Mouse (Mus musculus) frontal cortex, postnatal 25 days (tissue): ENCODE results near the gene Ipcef1.
"Not testable (repeated sequence)": the region's sequence is repeated elsewhere in the genome, so short reads cannot be mapped to it uniquely, and the experiment has no call there.

ENCODE experiments used
- DNase-seq, 2 experiments: peaks; one replicate each; pipeline ENCODE4 v3.0.0; 2022; ENCODE audit warnings: low spot score in 2 of 2

The Ipcef1 gene

DNA sequence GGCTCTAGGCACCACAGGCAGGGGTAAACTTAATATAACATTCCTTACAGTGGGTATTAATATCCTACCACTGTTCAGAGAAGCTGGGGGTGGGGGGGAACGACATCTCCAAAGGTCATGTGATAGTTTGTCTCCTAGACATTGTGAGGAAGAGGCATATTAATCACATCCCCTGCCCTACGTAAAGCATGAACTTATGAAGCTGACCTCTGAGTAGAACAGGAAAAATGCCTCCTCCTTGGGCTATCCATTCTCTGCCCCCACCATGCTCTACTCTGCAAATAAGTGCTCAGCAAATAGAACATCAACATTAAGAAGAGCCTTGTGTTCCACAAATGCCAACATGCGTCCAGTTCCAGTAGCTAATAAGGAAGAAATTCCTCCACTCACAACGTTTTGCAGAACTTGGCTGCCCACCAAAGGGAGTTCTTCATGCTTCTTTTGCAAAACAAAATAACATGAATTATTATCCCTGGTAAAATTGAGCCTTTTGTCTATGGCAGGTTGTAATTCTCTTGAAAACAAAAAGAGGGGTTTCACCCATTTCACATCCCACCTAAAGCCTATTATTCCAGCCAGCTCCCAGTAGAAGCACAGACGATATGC is 162.5 kb downstream of the Ipcef1 start:
- DNase-seq = no peak

DNA sequence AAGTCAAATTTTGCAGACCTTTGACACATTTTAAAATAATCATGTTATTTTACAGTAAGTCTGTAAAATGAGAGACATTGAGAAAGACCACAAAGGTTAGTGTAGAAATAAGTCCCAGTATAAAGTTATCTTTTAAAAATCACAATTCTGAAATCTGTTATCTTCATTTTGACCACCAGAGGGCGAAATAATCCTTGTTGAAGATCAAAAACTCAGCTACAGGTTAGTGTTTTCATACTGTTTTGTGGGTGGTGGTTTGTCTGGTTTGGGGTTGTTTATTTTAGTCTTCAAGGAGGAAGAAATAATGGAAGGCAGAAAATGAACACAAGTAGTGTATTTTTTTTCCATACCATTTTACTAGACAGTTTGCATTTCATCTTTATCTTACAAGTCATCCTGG is 166.8 kb downstream of the Ipcef1 start:
- no peak for DNase-seq

DNA sequence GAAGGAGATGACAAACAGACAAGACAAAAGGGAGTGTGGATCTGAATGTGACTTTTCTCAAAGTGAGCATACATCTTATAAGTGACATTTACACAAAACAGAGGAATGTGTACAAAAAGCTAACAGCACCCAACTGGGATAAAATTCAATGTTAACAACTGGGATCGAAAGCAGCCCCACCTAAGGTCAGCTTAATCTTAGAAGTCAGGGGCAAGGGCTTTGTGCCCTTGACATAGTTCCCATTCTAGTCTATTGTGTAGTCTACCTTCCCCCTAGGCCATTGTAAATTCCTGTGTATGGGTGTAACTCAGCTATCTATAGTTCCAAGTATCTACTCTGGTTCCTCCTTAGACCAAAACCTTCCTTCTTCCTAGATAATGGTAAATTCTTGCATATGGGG is 170.2 kb downstream of the Ipcef1 start:
- DNase-seq = not testable (repeated sequence)

DNA sequence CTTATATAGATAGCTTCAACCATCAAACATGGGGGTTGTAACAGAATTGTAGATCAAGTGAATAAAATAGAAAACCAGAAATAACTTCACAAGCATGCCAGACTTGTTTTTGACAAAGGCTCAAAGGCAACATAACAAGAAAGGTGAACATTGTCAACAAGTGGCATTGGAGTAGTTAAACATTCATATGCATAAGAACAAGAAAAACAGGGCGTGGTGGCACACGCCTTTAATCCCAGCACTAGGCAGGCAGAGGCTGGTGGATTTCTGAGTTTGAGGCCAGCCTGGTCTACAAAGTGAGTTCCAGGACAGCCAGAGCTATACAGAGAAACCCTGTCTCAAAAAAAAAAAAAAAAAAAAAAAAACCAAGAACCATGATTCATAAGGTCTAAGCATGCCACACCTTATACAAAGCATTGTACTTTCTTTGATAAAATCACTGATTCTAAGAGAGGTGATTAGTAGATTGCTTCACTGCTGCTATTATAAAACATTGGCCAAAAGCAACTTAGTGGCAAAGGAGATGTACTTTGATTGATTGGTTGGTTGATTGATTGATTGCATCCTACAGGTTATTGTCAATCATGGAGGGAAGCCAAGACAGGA is 173.9 kb downstream of the Ipcef1 start:
- DNase-seq = no peak

DNA sequence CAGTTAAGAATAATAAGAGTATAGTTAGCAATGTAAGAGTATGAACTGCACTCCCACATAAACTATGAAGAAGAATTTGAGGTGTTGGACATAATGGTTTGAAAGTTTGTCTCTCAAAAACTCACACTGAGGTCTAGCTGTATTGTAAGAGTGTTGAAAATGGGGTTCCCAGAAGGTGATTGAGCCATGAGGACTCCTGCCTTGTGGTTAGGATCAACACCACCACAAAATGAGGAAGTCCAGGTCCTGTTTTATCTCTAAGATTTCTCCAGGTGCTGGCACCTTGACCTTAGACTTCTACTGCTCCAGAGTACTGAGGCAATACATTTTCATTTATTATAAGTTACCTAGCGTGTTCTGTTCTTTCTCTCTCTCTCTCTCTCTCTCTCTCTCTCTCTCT is 178.4 kb downstream of the Ipcef1 start:
- no peak for DNase-seq

DNA sequence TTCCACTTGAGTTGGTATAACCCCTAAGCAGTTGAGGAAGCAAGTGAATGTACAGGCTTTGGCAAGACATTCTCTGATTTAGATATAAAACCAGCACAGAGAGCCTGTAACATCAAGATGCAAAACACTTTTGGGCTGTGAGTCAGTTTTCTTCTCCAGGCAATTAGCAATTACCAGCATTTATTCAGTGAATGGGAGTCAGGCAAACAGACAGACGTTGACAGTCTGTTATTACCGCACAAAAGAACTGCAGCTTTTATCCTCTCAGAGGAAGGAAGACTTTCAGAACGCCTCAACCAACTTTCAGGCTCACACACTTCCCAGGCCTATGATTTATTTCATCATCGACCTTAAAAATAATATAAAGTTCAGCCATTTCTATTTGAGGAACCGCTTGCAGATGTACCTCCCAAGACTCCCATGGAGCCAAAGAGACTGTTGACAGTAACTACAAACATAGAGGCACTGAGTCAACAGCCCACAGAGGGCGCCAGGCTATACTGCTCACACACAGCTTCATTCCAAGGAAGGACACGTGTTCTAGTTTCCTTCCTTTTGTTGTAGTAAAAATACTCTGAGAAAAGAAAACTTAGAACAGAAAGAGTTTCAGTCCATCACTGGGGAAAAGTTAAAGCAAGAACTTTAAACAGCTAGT is 180.7 kb downstream of the Ipcef1 start:
- DNase-seq = no peak

DNA sequence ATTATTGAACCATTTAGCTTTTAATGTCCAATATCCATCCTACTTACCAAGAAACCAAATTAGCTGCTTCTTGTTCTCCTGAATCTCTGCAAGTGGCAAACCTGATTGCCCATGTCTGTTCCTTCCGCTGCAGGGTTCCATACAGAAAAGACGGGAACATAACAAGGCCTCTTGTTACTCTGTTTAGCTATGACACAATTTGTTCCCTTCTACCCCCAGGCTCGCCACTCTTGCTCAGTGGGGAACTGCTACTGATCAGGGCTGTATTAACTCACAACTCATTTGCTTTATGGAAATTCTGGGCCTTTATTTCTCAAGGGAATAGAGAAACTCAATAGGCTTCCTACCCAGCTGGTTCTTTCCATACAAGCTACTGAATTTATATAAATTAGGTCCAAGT is 196.5 kb downstream of the Ipcef1 start:
- DNase-seq = no peak

DNA sequence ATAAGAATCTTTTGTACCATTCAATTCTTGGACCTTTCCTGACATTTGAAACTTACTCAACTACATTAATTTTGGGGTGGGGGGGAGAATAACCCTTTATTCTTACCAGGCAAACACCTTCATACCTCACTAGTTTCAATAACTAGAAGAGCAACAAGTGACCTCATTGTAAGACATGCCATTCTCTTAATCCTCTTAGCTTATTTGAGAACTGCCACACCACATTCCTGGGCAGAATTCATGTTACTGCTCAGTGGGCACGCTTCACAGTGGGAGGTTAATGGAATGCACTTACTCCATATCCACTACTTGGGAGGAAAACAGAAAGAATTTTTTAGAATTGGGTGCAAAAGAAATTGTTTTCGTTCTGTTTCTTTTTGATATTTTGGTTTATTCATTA is 203.4 kb downstream of the Ipcef1 start:
- DNase-seq = no peak

DNA sequence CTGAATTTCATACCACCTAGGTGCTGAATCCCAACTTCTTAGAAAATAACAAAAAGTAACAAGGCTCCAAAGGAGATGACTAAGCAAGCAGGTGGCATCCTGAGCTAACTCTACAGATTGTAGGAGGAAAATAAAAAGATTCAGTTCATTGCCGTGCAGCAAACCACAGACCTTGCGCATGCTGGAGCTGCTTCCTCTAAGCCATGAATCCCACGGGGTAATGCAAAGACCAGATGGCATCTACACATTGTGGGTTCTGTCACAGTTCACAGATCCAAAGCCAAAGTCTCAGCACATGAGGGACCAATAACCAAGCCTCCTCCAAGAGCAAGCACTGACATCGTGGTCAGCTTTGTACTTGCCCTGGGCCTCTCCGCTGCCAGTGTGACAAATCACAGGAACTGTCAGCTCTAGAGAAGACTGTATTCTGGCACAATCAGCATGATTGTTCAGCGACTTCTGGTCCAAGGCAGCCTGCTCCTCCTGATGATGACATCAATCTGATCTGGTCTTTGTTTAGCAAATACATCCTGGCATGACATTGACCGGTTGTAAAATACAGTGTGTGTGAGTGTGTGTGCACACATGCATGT is 204.0 kb downstream of the Ipcef1 start:
- no peak for DNase-seq

DNA sequence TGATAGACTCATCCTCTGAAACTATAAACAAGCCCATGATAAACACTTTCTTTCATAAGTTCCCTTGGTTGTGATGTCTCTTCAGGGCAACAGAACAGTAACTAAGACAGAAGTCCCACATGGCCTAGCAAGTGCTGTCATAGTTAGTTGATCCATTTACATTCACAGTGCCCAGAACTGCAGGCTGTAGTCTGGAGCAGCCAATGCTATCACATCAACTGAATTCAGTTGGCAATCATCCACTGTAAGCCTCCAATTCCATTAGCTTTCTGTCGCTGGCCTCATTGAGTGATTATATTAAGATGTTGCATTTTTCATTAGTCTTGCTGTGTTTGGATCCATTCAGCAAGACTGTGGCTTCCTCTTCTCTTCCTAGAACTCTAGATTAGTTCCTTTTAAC is 206.0 kb downstream of the Ipcef1 start:
- no peak for DNase-seq

DNA sequence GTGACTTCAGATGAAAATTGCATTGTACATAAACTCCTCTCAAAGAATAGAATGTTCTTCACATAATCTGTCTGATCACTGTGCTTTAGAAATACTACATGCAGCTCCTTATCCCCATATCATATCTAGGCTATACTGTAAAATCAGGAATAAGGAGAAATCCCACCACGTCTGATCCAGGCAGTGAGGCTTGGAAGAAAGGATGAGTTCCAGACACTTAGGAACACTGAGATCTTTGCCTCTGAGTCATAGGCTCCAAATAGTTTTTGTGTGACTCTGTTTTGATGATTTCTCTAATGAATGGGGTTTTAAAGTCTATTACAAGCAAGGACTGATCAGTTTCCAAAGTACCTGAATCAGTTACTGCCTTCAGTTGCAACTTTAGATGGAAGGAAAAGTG is 210.1 kb downstream of the Ipcef1 start:
- DNase-seq = no peak
